Mouse (Mus musculus) myocyte (in vitro differentiated cells): ENCODE data around the gene 1700122O11Rik.

Experiments used
- MAX ChIP-seq: IDR thresholded peaks from one replicate; pipeline ENCODE4 v1.6.1; 2011; ENCODE audit warnings: low read depth, mild to moderate bottlenecking, control low read depth
- POLR2A ChIP-seq: IDR thresholded peaks from one replicate; pipeline ENCODE4 v1.6.1; 2011; ENCODE audit warnings: low read depth, mild to moderate bottlenecking, control low read depth, moderate library complexity; ENCODE audit not compliant: insufficient read length
- TCF12 ChIP-seq: IDR thresholded peaks from one replicate; pipeline ENCODE4 v1.6.1; 2011; ENCODE audit warnings: mild to moderate bottlenecking, control low read depth; ENCODE audit not compliant: poor library complexity, insufficient read depth, severe bottlenecking

DNA sequence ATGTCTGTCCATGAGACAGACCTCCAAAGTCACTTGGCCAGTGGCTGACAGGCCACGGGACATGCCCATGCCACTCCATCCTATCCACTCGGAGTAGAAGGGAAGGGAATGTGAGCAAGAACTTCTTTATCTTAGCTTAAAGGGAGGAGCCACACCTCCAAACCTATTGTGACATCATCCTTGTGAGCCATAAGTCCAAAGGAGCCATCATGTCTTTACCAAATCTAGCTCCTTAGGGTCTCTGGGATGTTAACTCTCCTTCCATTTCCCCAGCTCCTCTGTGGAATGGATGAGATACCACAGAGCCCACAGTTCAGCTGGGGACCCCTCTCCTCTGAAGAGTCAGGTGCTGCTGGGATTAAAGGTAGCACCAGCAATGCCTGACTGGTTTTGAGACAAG is at the start of gene 1700122O11Rik:
- TF ChIP-seq POLR2A (no peak), TCF12 (no peak), MAX (no peak)
